Mouse (Mus musculus): ENCODE measurements at regions not wholly inside any gene's neighbourhood (a gene's known extent, or its start where the extent isn't known, plus 50 kb on each side); places are given as distances from the start of the nearest gene placed in this dataset.
A peak's percentile ranks its signal among the peaks of the same experiment; 100 is the strongest.

DNA sequence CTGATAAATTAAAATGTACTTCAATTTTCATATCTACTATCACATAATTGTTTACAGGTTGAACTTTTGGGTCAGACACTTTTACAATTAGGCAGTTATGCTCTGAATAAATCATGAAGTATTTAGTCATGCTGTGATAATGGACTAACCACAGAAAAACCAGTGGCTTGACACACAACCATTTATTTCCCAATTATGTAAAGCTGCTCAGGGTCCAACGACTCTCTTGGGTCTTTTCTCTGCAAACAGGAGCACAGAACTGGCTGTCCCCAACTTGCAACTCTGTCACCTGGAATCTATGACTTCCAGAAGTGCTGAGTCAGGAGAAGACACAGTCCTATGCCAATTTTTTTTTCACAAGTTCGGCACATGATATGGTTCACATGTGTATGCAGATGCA lies 214.8 kb downstream of the Kcnj2 start:
- H3K27me3 ChIP-seq (replicated peaks) = no peaks in the 10 kb centered on the region
- no peaks in the 10 kb centered on the region for H3K4me1 ChIP-seq
- H3K9ac ChIP-seq = no peak overlapping the region
- no peak overlapping the region for H3K27ac ChIP-seq (replicated peaks)
- no peaks in the 10 kb centered on the region for H3K36me3 ChIP-seq
- no peak for ATAC-seq (ENCODE audit: extremely low read depth, insufficient number of reproducible peaks, low FRiP score, low TSS enrichment)
- no peaks in the 10 kb centered on the region for H3K9me3 ChIP-seq
- H3K4me2 ChIP-seq = no peak overlapping the region
- WGBS = 49% methylated on average over 2 of the region's 2 CpGs
- no peak overlapping the region for H3K4me3 ChIP-seq

GRCm38 (mm10) chr11:111281237-111282160 lies 215.5 kb downstream of the Kcnj2 start:
- no peak overlapping the region for H3K27ac ChIP-seq (replicated peaks)
- H3K9ac ChIP-seq = no peak overlapping the region
- ATAC-seq (ENCODE audit: extremely low read depth, insufficient number of reproducible peaks, low FRiP score, low TSS enrichment) = no peak
- H3K4me2 ChIP-seq = no peak overlapping the region
- H3K9me3 ChIP-seq = no peaks in the 10 kb centered on the region
- 41% methylated on average over 7 of the region's 7 CpGs for WGBS
- H3K27me3 ChIP-seq (replicated peaks) = no peaks in the 10 kb centered on the region
- no peaks in the 10 kb centered on the region for H3K36me3 ChIP-seq
- no peaks in the 10 kb centered on the region for H3K4me1 ChIP-seq
- no peak overlapping the region for H3K4me3 ChIP-seq

GRCm38 (mm10) chr11:111282283-111282682 lies 216.3 kb downstream of the Kcnj2 start:
- ATAC-seq (ENCODE audit: extremely low read depth, insufficient number of reproducible peaks, low FRiP score, low TSS enrichment) = no peak
- Histone ChIP-seq H3K9me3 (no peaks in the 10 kb centered on the region), H3K9ac (no peak overlapping the region), H3K36me3 (no peaks in the 10 kb centered on the region), H3K4me2 (no peak overlapping the region), H3K27ac (replicated peaks) (no peak overlapping the region), H3K4me3 (no peak overlapping the region), H3K27me3 (replicated peaks) (no peaks in the 10 kb centered on the region), H3K4me1 (no peaks in the 10 kb centered on the region)
- 59% methylated on average over 2 of the region's 2 CpGs for WGBS

- Histone ChIP-seq H3K9me3 (peaks cover 6% of the 10 kb centered on the region; the same call in 1 of the 2 replicates), H3K4me1 (no peaks in the 10 kb centered on the region), H3K27me3 (replicated peaks) (no peaks in the 10 kb centered on the region), H3K36me3 (no peaks in the 10 kb centered on the region), H3K27ac (replicated peaks) (no peak overlapping the region), H3K4me3 (no peak overlapping the region), H3K4me2 (no peak overlapping the region), H3K9ac (no peak overlapping the region)
- no peak for ATAC-seq (ENCODE audit: extremely low read depth, insufficient number of reproducible peaks, low FRiP score, low TSS enrichment)
Observed at GRCm38 (mm10) chr11:111290537-111290936, 224.6 kb downstream of the Kcnj2 start.

DNA sequence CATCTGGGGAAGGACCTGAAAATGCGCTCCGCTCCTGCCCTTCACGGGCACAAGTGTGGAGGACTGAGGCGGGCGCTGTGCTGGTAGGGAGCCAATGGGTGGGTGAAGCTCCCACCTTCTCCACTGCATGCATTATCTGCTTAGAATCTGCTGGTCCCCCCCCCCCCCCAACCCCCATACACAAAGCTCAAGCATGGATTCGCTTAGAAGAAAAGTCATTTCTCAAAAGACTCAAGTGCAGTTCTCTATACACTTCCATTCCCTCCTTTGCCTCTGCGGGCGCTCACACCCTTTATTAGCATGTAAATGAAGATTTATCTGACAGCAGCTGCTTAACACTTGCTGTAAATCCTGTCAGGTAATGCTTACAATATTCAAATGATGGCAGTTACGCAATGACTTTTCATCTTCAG lies 230.4 kb downstream of the Kcnj2 start:
- Histone ChIP-seq H3K27ac (replicated peaks) (no peak overlapping the region), H3K9me3 (peaks cover 6% of the 10 kb centered on the region; the same call in 1 of the 2 replicates), H3K4me1 (peaks cover 4% of the 10 kb centered on the region; the same call in 1 of the 2 replicates), H3K4me3 (peak overlapping the region; percentile 30), H3K9ac (peak overlapping the region; percentile 24; the same call in 1 of the 2 replicates), H3K36me3 (no peaks in the 10 kb centered on the region), H3K27me3 (replicated peaks) (no peaks in the 10 kb centered on the region), H3K4me2 (peak overlapping the region; percentile 59)
- 18% methylated on average over 9 of the region's 9 CpGs for WGBS
- no peak for ATAC-seq (ENCODE audit: extremely low read depth, insufficient number of reproducible peaks, low FRiP score, low TSS enrichment)

- Histone ChIP-seq H3K9me3 (no peaks in the 10 kb centered on the region), H3K27me3 (replicated peaks) (no peaks in the 10 kb centered on the region), H3K4me2 (no peak overlapping the region), H3K4me1 (0 out of 2 replicates have a peak, but pooled peaks cover 3% of the 10 kb centered on the region), H3K36me3 (no peaks in the 10 kb centered on the region), H3K27ac (replicated peaks) (no peak overlapping the region), H3K9ac (no peak overlapping the region), H3K4me3 (no peak overlapping the region)
- ATAC-seq (ENCODE audit: extremely low read depth, insufficient number of reproducible peaks, low FRiP score, low TSS enrichment) = no peak
- 39% methylated on average over 3 of the region's 3 CpGs for WGBS
Observed at GRCm38 (mm10) chr11:111312802-111313201, 246.8 kb downstream of the Kcnj2 start.

DNA sequence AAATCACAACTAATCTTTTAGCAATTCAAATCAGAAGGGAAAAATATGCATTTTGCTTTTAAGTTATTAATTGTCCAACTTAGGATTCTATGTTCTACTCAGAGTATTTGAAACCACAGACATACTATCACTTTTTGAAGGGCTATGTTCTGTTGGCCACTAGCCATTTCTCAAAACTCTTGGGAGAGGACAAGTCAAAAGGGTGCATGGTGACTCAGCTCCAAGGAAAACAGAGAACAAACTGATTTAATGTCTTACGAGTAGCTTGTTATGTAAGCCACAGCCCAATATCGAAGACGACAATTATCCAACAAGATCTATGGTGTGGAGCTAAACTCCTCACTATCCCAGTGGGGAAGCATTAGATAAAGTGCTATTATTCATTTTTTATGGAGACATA lies 247.6 kb downstream of the Kcnj2 start:
- Histone ChIP-seq H3K9ac (no peak overlapping the region), H3K4me1 (0 out of 2 replicates have a peak, but pooled peaks cover 3% of the 10 kb centered on the region), H3K27ac (replicated peaks) (no peak overlapping the region), H3K9me3 (no peaks in the 10 kb centered on the region), H3K4me3 (no peak overlapping the region), H3K4me2 (no peak overlapping the region), H3K27me3 (replicated peaks) (no peaks in the 10 kb centered on the region), H3K36me3 (no peaks in the 10 kb centered on the region)
- WGBS = 75% methylated on average over 3 of the region's 3 CpGs
- no peak for ATAC-seq (ENCODE audit: extremely low read depth, insufficient number of reproducible peaks, low FRiP score, low TSS enrichment)

DNA sequence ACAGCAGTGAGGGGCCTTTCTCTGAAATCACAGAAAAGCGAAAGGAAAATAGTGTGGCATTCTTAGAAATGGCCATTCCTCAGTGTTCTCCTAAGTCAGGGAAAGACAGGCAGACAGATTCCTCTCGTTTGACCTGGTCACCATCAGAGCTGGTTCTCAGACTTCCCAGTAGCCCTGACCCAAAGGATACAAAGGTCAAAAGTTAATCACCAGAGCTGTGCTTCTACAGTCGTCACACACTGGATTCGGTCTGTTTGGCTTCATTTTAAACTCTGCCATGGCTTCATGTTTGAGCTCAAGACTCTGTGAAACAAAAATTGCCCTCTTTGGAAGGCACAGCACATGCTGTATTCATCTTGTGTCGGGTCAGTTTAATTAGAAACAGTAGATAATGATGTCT lies 255.6 kb downstream of the Kcnj2 start:
- no peaks in the 10 kb centered on the region for H3K9me3 ChIP-seq
- H3K36me3 ChIP-seq = no peaks in the 10 kb centered on the region
- H3K4me2 ChIP-seq = no peak overlapping the region
- H3K9ac ChIP-seq = no peak overlapping the region
- H3K4me1 ChIP-seq = 0 out of 2 replicates have a peak, but pooled peaks cover 1% of the 10 kb centered on the region
- no peak overlapping the region for H3K27ac ChIP-seq (replicated peaks)
- ATAC-seq (ENCODE audit: extremely low read depth, insufficient number of reproducible peaks, low FRiP score, low TSS enrichment) = no peak
- H3K4me3 ChIP-seq = no peak overlapping the region
- 63% methylated on average over 5 of the region's 5 CpGs for WGBS
- no peaks in the 10 kb centered on the region for H3K27me3 ChIP-seq (replicated peaks)

DNA sequence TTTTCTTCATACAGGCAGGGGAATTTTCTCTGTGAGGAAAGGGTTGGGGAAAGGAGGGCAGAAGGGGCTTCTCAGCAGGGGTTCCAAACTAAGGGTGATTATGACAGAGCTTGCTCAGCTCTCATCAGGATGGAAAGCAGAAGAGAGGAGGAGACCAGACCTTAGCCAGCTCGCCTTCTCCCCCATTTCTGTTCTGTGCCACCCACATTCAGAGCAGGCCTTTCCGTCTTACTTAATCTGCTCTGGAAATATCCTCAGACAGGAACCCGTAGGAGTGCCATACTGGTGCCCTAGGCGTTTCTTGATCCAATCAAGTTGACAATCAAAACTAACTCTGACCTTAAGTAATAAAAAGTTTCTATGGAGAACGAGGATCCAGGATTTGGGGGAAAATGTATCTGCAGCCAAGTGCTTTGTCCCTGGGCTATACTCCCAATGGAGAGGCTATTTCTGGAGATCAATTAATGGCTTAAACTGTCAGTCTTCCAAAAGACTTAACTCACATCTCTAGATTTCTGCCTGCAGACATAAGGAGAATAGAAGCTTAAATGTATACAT lies 258.6 kb downstream of the Kcnj2 start:
- H3K36me3 ChIP-seq = no peaks in the 10 kb centered on the region
- H3K27me3 ChIP-seq (replicated peaks) = no peaks in the 10 kb centered on the region
- 76% methylated on average over 5 of the region's 5 CpGs for WGBS
- no peak for ATAC-seq (ENCODE audit: extremely low read depth, insufficient number of reproducible peaks, low FRiP score, low TSS enrichment)
- 0 out of 2 replicates have a peak, but pooled peaks cover 7% of the 10 kb centered on the region for H3K4me1 ChIP-seq
- no peak overlapping the region for H3K4me2 ChIP-seq
- H3K9ac ChIP-seq = no peak overlapping the region
- H3K4me3 ChIP-seq = no peak overlapping the region
- no peak overlapping the region for H3K27ac ChIP-seq (replicated peaks)
- H3K9me3 ChIP-seq = no peaks in the 10 kb centered on the region

- Histone ChIP-seq H3K9ac (no peak overlapping the region), H3K4me2 (no peak overlapping the region), H3K27ac (replicated peaks) (no peak overlapping the region), H3K36me3 (no peaks in the 10 kb centered on the region), H3K9me3 (no peaks in the 10 kb centered on the region), H3K27me3 (replicated peaks) (no peaks in the 10 kb centered on the region), H3K4me3 (no peak overlapping the region), H3K4me1 (0 out of 2 replicates have a peak, but pooled peaks cover 7% of the 10 kb centered on the region)
- 34% methylated on average over 3 of the region's 3 CpGs for WGBS
- ATAC-seq (ENCODE audit: extremely low read depth, insufficient number of reproducible peaks, low FRiP score, low TSS enrichment) = no peak
Observed at GRCm38 (mm10) chr11:111326915-111327314, 261.0 kb downstream of the Kcnj2 start.

GRCm38 (mm10) chr11:111328258-111328657 lies 262.3 kb downstream of the Kcnj2 start:
- H3K4me1 ChIP-seq = 0 out of 2 replicates have a peak, but pooled peaks cover 7% of the 10 kb centered on the region
- no peak overlapping the region for H3K9ac ChIP-seq
- no peak for ATAC-seq (ENCODE audit: extremely low read depth, insufficient number of reproducible peaks, low FRiP score, low TSS enrichment)
- no peaks in the 10 kb centered on the region for H3K27me3 ChIP-seq (replicated peaks)
- H3K9me3 ChIP-seq = no peaks in the 10 kb centered on the region
- H3K36me3 ChIP-seq = no peaks in the 10 kb centered on the region
- no peak overlapping the region for H3K4me3 ChIP-seq
- H3K27ac ChIP-seq (replicated peaks) = no peak overlapping the region
- WGBS = 74% methylated on average over 1 of the region's 1 CpGs
- no peak overlapping the region for H3K4me2 ChIP-seq
